Mouse (Mus musculus): ENCODE results near the gene Gm10647.
"Not testable (repeated sequence)": the region's sequence is repeated elsewhere in the genome, so short reads cannot be mapped to it uniquely, and the experiment has no call there.

The Gm10647 gene

GRCm38 (mm10) chr9:66796739-66797138 lies at the start of gene Gm10647:
Gm10647 (plus strand) TSS chr9:66797039.
- DNase-seq (ENCODE audit: low read depth): no peak

- no peak for DNase-seq (ENCODE audit: low read depth)
Measured at GRCm38 (mm10) chr9:66748390-66748789, 48.4 kb upstream of the Gm10647 start.

- DNase-seq (ENCODE audit: low read depth): no peak
Measured at GRCm38 (mm10) chr9:66752849-66753248, 44.0 kb upstream of the Gm10647 start.

GRCm38 (mm10) chr9:66760991-66761390 lies 35.8 kb upstream of the Gm10647 start:
- no peak for DNase-seq (ENCODE audit: low read depth)

- no peak for DNase-seq (ENCODE audit: low read depth)
Measured at GRCm38 (mm10) chr9:66768721-66769120, 28.1 kb upstream of the Gm10647 start.

- DNase-seq (ENCODE audit: low read depth): no peak
Measured at GRCm38 (mm10) chr9:66769275-66769674, 27.6 kb upstream of the Gm10647 start.

DNA sequence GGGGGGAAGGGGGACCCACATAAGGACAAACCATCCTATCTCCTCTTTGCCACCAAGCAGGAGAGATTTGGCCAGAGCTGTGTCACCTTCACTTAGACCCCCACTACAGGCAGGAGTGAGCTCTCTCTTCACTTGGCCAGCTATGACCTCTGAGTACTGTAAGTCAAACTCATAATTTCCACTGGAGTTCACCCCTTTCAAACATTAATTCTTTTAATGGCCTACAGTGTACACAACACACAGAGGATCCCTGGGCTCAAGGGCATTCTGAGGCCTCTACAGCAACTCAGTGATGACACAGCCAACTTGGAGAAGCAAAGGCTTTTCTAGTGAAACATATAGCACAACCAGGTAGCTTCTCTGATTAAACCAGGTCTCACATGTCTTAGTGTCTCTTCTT lies 26.1 kb upstream of the Gm10647 start:
- no peak for DNase-seq (ENCODE audit: low read depth)

DNA sequence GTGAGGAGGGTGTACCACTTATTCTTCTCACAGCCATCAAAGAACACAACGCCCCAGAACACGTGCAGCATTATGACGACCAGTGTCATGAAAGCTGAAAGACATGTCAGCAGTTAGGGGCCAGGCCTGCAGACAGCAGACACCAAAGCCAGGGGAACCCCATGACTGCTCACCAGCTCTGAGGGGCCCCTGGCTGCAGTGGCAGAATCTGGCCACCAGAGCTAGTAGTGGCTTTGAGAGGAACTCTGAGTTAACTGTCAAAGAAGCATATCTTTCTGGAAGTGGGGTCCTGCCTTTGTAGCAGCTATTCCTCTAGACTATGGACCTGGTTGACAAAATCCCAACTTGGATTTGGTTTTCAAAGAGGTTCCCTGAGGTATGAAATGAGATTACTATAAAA lies 12.3 kb upstream of the Gm10647 start:
- not testable (repeated sequence) for DNase-seq (ENCODE audit: low read depth)

- DNase-seq (ENCODE audit: low read depth): peak; percentile 54
Measured at GRCm38 (mm10) chr9:66787821-66788220, 9.0 kb upstream of the Gm10647 start.

DNA sequence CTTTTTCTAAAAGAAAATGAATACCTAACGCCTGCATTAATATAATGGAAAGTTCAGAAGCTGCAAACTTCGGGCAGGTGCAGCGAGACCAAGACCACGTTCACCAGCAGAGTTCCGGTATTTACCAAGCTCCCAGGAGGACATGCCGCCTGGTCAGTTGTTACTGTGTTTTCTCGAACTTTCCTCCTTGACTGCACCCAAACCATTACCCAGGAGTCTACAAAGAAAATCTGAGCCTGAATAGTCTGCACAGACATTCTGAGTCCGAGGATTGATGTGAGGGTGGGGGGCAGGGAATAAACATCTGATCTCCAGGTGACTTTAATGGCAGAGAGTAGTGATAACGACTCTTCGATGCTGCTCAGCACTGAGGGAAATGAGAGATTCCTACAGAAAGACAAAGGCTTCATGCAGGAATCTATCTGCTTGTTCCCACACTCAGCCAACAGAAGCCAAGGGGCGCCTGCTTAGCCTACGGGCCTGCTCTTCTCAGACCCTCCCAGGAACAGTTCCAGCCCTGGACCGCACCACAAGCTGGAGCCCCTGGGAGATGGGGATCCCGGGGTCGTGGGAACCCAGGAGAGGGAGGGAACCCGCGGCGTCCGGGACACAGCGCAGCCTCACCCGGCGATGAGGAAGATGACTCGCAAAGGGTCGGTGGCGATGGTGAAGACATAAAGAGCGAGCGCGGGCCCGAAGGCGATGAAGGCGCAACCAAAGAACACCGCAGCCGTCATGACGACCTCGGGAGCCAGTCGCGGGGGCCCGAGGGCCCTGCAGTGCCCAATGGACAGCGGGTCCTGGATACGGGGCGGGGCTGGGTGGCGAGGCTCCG lies 2.0 kb upstream of the Gm10647 start:
- DNase-seq (ENCODE audit: low read depth): no peak

- peak; percentile 91 for DNase-seq (ENCODE audit: low read depth)
Measured at GRCm38 (mm10) chr9:66795464-66796324, 1.1 kb upstream of the Gm10647 start, which contains the start of gene Aph1b. Aph1b (minus strand) TSS chr9:66795490.

DNA sequence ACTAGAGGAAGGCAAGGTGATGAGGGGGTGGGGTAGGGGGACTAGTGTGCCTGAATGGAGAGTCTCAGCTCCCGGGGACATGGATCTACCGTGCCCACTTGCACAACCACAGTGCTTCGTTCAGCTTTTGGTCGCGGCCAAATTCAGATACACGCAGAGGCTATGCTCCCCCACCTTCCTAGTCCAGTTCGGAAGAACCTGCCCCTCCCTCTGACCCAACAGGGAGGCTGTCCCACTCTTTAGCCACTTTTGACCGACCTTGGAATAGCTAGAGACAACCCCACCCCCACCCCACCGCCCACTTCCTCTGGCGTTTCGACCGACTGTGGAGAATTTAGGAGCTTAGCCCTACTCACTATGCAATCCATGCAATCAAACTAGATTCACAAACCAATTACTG lies 5.1 kb downstream of the Gm10647 start:
- no peak for DNase-seq (ENCODE audit: low read depth)

DNA sequence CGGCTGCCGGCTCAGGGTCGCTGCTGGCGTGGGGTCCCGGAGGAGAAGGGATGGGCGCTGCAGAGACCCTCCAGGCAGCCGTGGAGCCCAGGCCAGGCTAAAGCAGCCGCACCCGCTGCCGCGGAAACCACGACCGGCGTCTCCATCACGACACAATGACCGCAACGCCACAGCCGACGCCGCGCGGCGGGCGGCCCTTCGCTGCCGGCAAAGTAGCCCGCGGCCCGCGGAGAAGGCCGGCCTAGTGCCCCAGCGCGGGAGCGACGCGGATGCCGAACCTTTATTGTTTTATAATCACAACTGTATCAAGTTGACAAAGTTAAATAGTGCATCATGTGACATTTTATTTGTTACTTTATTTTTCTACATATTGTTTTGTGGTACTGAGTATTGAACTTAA lies 9.1 kb downstream of the Gm10647 start:
- not testable (repeated sequence) for DNase-seq (ENCODE audit: low read depth)

DNA sequence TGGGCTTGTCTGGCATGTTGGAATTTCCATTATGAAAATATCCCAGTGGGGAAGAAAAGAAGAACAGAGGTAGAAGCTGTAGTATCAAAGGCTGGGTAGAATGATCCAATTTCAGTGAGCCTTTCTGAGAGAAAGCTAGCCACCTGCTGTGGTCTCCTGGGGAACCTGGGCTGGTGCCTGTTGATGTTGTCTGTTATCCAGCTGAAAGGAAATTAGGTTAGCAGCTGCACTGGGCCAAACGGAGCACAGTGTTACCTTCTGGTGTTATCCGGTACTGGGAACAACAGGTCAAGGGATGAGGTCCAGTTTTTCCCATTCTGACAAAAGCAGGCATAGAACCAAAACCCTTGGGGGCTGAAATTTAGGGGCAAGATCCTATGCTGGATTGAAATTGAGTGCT lies 16.6 kb downstream of the Gm10647 start:
- no peak for DNase-seq (ENCODE audit: low read depth)

DNA sequence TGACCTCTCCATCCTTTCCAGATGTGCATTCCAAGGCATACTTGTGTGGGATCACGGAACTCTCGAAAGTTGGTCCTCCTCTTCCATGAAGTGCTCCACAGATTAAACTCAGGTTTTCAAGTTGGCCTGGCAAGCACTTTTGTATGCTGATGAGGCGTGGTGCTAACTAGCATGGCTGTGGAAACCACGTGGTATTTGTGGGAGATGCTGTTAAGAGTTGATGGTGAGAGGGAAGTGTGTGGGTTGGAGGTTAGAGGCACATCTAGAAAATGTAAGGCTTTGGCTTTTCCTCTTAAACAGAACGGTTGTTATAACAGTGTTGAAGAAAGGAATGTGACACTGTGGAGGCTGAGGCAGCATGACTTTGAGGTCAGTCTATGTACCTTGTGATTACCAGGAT lies 24.2 kb downstream of the Gm10647 start:
- DNase-seq (ENCODE audit: low read depth): no peak

DNA sequence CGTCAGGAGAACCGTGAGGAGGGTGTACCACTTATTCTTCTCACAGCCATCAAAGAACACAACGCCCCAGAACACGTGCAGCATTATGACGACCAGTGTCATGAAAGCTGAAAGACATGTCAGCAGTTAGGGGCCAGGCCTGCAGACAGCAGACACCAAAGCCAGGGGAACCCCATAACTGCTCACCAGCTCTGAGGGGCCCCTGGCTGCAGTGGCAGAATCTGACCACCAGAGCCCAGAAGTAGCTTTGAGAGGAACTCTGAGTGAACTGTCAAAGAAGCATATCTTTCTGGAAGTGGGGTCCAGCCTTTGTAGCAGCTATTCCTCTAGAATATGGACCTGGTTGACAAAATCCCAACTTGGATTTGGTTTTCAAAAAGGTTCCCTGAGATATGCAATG lies 25.4 kb downstream of the Gm10647 start:
- DNase-seq (ENCODE audit: low read depth): not testable (repeated sequence)

DNA sequence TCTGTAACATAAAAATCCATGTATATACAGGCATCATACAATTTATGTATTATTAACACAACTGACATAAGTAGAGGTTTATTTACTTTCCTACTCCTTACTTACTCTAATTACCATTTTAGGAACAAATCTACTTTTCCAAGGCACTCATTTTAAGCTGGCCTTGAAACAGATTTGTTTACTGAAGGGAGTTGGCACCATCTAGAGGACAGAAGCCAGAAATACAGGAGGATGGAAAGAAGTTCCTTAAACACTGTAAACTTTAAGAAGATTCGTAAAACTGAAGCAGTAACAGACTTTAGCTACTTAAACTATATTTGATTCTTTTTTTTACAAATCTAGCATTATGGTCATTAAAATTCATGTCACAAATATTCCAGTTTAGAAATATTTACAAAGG lies 29.2 kb downstream of the Gm10647 start:
- DNase-seq (ENCODE audit: low read depth): peak; percentile 77

DNA sequence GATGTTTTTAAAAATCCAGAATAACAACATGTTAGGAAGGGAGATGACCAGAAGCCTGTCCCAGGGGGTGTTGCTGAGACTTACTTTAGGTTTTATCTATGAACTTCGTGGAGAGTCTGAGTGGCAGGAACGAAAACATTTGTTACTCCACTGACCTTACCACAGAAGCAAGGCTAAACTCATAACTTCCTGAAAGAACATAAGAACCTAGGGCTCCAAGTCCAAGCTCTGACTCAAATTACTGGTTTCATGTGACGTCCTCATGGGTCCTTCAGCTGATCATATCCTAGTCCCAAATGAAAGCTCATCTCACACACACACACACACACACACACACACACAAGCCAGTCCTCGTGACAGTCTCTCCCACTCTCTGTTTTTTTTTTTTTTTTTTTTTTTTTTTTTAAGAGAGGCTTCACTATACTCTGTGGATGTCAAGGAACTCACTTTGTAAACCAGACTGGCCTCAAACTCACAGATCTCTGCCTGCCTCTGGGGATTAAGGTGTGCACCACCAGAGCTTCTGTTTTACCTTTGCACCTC lies 35.6 kb downstream of the Gm10647 start:
- no peak for DNase-seq (ENCODE audit: low read depth)

DNA sequence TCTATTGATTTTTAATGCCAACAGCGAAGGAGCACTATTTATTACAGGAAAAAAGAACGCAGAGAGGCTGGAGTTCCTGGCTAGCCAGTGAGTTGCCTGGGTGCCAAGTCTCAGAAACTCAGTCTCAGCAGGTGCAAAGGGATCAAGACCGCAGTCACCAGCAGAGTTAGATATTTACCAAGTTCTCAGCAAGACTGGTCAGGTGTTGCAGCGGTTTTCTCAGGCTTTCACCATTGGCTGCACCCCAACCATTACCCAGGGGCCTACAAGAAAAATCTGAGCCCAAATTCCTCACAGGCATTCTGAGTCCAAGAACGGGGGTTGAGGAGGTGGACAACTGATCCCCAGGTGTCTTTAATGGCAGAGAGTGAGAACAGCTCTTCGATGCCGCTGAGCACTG lies 37.0 kb downstream of the Gm10647 start:
- no peak for DNase-seq (ENCODE audit: low read depth)

DNA sequence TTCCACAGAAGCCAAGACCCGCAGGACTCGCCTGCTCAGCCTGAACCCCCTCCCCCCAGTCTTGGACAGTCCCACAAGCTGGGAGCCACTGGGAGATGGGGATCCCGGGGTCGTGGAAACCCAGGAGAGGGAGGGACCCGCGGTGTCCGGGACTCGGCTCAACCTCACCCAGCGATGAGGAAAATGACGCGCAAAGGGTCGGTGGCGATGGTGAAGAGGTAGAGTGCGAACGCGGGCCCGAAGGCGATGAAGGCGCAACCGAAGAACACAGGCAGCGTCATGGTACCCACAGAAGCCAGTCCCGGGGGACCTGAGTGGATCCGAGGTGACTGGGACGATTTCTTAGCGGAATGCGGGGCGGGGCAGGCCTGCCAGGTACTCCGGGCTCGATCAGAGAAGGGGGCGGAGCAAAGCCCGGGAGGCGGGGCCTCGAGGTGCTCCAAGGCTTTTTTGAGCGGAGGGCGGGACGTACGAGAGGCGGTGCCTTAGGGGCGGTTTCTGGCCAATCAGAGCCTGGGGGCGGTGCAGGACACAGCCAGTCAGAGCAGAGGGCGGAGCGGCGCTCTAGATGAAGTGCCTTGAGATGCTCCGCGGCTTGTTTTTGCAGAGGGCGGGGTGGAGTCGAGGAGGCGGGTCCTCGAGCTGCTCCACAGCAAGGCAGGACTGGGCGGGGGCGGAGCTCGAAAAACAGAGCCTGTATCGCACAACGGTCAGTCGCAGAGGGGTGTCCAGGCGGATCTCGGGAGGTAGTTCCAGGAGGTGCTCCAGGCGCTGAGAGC lies 37.7 kb downstream of the Gm10647 start, which contains the start of gene Aph1c:
Gene Aph1c (minus strand): TSS at position 409 of the 779 bp plus-strand sequence.
- peak; percentile 3 for DNase-seq (ENCODE audit: low read depth)

GRCm38 (mm10) chr9:66835097-66835480 lies 38.2 kb downstream of the Gm10647 start:
- DNase-seq (ENCODE audit: low read depth): no peak

DNA sequence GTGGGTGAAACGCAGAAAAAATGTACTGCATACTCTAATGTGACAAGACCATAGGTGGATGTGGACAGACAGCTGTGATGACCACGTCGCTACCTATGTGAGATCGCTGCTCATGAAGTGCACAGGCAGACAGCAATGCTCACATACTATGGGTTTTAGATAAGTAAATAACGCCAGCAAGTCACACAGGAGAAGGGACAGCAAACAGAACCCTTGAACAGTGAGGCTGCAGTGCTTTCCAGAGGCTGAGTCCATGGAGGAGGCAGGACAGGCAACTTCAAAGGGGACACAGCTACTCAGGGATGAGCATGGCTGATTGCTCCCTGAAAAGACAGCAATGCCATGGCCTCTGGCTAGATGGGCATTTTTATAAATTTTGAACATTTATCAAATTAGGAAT lies 50.0 kb downstream of the Gm10647 start:
- no peak for DNase-seq (ENCODE audit: low read depth)

All from NIH3T3 (cell line).